Mouse (Mus musculus) limb, embryonic 14.5 days (tissue): ENCODE data around the gene Psapl1. TPM values are rescaled to one million over a fixed set of nuclear protein-coding genes. Genes with fewer than 3 reads are reported as not detected.

ENCODE experiments used
- ATAC-seq: fragments of 200-750 bp; cut with Nextera tagmentation; 2 replicates; pipeline ENCODE4 v1.8.0; 2017; ENCODE audit warnings: low read depth, moderate number of reproducible peaks, moderate TSS enrichment; ENCODE audit not compliant: low FRiP score
- DNase-seq: peaks from one replicate; pipeline ENCODE4 v3.0.0-alpha.2; 2015; ENCODE audit warnings: low spot score
- H3K27ac ChIP-seq: fragments of 300-500 bp; sonication (generic); replicated peaks from 2 replicates; pipeline ENCODE4 v1.5.1; 2014; ENCODE audit warnings: low read depth, mild to moderate bottlenecking, low read length, moderate library complexity, mixed read lengths
- H3K27me3 ChIP-seq: fragments of 300-500 bp; sonication (generic); 2 replicates; pipeline ENCODE4 v1.6.1; 2014; ENCODE audit warnings: low read length, mixed read lengths; ENCODE audit not compliant: control insufficient read depth, insufficient read depth
- H3K36me3 ChIP-seq: fragments of 300-500 bp; sonication (generic); 2 replicates; pipeline ENCODE4 v1.6.1; 2014; ENCODE audit warnings: mild to moderate bottlenecking, low read length, moderate library complexity, mixed read lengths; ENCODE audit not compliant: control insufficient read depth, insufficient read depth
- H3K4me1 ChIP-seq: fragments of 300-500 bp; sonication (generic); 2 replicates; pipeline ENCODE4 v1.6.1; 2014; ENCODE audit warnings: antibody characterized with exemption, low read length, mixed read lengths; ENCODE audit not compliant: control insufficient read depth, insufficient read depth
- H3K4me2 ChIP-seq: fragments of 300-500 bp; sonication (generic); replicated peaks from 2 replicates; pipeline ENCODE4 v1.6.1; 2014; ENCODE audit warnings: low read depth, mild to moderate bottlenecking, low read length, moderate library complexity; ENCODE audit not compliant: severe bottlenecking
- H3K4me3 ChIP-seq: fragments of 300-500 bp; sonication (generic); replicated peaks from 2 replicates; pipeline ENCODE4 v1.5.1; 2014; ENCODE audit warnings: low read length
- H3K9ac ChIP-seq: fragments of 300-500 bp; sonication (generic); 2 replicates; pipeline ENCODE4 v1.6.1; 2014; ENCODE audit warnings: mild to moderate bottlenecking, low read depth, low read length, moderate library complexity; ENCODE audit not compliant: severe bottlenecking
- H3K9me3 ChIP-seq: fragments of 300-500 bp; sonication (generic); 2 replicates; pipeline ENCODE4 v1.6.1; 2016; ENCODE audit warnings: low read length; ENCODE audit not compliant: control insufficient read depth
- POLR2A ChIP-seq: fragments of 200-500 bp; IDR thresholded peaks from 2 replicates; pipeline ENCODE4 v1.8.0; 2012; ENCODE audit warnings: inconsistent platforms, mild to moderate bottlenecking, moderate library complexity, borderline replicate concordance; ENCODE audit not compliant: insufficient read depth, insufficient read length; ENCODE audit errors: extremely low read depth
- WGBS: fragments of 180-500 bp; shearing (Covaris S2); extraction: QIAGEN DNeasy Blood & Tissue Kit; methylation state at CpG from one replicate; pipeline ENCODE4 v1.1.7; 2014; 5-methylcytosine and 5-hydroxymethylcytosine counted together
- polyA plus RNA-seq, 2 experiments: library from polyadenylated mRNA; depleted of rRNA in 1 of 2; stranded (reverse) in 1 of 2; unstranded in 1 of 2; fragments of >200 nt; fragmentation: Nextera tagmentation in 1 of 2; extraction: Ambion mirVana in 1 of 2; gene quantifications; 2 replicates each; pipeline versions ENCODE4 v1.2.1 to v1.2.3; 2012 to 2014

Gene Psapl1
- polyA plus RNA-seq (2012; rRNA removed), result 0.81 and 1.2 TPM in 2 replicates
- polyA plus RNA-seq (2014; fragmentation: Nextera tagmentation; extraction: Ambion mirVana), result 4.5 and 7.3 TPM in 2 replicates

DNA sequence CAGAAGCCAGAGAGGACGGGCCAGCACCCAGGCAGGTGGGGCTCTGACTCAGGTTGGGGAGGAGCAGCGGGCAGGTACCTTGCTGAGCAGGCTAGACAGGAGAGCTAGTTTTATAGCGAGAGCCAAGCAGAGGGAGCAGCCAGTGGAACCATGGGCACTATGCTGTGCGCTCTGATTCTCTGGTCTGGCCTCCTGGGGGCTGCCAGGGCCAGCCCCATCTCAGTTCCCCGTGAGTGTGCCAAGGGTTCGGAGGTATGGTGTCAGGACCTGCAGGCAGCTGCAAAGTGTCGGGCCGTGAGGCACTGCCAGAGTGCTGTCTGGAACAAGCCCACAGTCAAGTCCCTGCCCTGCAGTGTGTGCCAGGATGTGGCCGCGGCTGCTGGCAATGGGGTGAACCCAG, at the start of gene Psapl1:
Psapl1 (plus strand) TSS at position 106 of the 400 bp plus-strand sequence.
- Histone ChIP-seq H3K9me3 (no peaks in the 10 kb centered on the region), H3K36me3 (no peaks in the 10 kb centered on the region), H3K4me3 (no peak within 1 kb of the TSS), H3K4me1 (no peaks in the 10 kb centered on the region), H3K27me3 (no peaks in the 10 kb centered on the region), H3K9ac (no peak within 1 kb of the TSS), H3K27ac (no peak within 1 kb of the TSS), H3K4me2 (no peak within 1 kb of the TSS)
- no peak for TF ChIP-seq POLR2A
- no peak for DNase-seq
- ATAC-seq, result no peak
- WGBS, result 72% methylated on average over 9 of the region's 10 CpGs

DNA sequence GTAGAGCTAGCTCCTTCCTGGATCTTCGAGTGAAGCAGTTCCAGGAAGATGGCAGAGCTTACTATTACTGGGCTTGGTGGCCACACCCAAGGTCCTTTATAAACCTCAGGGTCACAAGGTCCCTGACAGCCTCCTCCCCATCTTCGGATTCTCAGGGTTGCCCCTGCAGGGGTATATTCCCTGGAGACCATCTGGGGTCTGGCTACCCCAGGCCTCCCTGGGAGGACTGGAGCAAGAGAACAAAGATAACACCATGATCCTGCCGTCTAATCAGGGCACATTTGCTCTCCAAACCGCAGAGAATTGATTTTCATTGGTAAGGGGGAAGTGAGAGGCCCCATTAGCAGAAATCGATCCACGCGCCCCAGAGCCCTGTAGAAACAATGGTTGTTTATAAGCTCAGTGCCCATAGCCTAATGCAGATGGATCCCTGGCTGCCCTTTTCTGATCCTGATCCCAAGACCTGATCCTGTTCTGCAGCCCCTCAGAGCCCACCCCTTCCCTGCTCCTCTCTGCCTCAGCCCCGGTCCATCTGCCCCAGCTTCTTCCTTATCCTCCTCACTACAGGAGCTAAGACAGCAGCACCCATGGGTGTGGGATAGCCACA, 48.8 kb upstream of the Psapl1 start:
- Histone ChIP-seq H3K4me3 (no peak overlapping the region), H3K27me3 (no peaks in the 10 kb centered on the region), H3K36me3 (no peaks in the 10 kb centered on the region), H3K4me1 (no peaks in the 10 kb centered on the region), H3K9me3 (no peaks in the 10 kb centered on the region), H3K27ac (no peak overlapping the region), H3K9ac (no peak overlapping the region), H3K4me2 (no peak overlapping the region)
- TF ChIP-seq POLR2A, result no peak
- WGBS, result 62% methylated on average over 8 of the region's 8 CpGs
- DNase-seq (no peak), ATAC-seq (no peak)

DNA sequence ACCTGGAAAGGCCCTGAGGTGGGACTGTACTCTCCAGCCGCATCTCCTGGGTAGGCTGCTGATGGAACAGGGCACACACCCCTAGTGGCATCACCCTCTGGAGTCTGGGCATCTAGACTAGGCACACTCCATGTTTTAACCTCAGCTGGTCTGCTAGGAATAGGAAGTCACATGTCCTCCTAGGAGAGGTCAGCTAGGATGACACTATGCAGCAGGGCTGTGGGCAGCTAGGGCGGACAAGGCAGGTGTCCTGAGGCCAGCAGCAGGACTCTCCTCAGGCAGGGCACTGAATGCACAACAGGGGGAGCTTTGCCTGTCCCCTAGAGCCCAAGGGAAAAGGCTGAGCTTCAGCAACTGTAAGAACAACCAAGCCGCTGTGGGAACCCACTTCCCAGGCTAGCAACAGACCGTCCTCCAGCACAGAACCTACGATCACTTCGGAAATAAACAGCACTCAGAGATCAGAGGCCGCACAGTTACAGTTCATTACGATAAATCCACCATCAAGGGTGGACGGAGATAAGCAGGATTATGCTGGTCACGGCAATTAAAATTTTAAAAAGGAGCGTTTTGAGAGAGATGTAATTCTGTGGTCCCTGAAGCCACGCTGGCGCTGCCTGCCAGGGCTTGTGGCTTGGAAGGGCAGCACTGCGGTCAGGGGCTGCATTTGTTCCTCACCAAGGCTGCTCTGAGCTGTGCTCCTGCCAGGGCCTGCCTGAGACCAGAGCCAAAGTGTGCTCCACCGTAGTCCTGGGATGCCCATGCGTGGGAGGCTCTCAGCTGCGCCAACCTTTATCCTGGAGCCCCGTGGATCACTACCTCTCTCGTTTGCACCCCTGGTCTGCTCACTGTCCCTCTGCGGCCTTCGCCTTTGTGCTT, 38.2 kb upstream of the Psapl1 start:
- Histone ChIP-seq H3K4me2 (no peak overlapping the region), H3K36me3 (no peaks in the 10 kb centered on the region), H3K9ac (no peak overlapping the region), H3K4me3 (no peak overlapping the region), H3K9me3 (no peaks in the 10 kb centered on the region), H3K4me1 (peaks cover 11% of the 10 kb centered on the region; the same call in 1 of the 2 replicates), H3K27ac (no peak overlapping the region), H3K27me3 (no peaks in the 10 kb centered on the region)
- 83% methylated on average over 21 of the region's 21 CpGs for WGBS
- TF ChIP-seq POLR2A, result no peak
- ATAC-seq (no peak), DNase-seq (no peak)

DNA sequence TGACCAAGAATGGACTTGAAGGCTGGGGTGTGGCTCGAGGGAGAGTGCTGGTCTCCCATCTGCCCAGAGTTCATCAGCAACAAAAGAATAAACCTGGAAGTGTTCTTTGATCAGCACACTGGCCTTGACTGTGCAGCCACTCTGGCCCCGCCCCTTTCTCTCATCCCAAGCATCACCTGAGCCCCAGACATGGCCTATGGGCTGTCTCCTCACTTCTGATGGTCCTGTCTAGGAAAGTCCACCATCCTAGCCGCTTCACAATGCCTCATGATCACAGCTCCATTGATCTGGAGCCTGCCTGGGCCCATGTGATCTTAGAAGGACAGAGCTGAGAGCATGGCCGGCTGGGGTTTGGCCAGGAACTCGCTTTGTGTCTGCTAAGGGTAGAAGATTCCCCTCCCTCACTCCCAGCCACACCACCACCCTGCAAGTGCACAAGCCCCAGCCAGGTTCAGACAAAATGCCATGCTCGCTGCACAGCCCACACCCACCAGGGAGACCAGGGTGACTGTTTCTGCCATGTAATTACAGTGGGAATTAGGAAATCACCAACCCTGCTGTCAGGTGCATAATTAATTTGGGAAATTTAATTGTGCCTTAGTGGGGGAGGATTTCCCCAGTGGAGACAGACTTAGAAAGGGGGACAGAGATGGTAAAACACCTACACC, 37.3 kb upstream of the Psapl1 start:
- Histone ChIP-seq H3K27me3 (no peaks in the 10 kb centered on the region), H3K4me1 (peaks cover 15% of the 10 kb centered on the region), H3K27ac (no peak overlapping the region), H3K9me3 (no peaks in the 10 kb centered on the region), H3K4me3 (no peak overlapping the region), H3K9ac (no peak overlapping the region), H3K36me3 (no peaks in the 10 kb centered on the region), H3K4me2 (no peak overlapping the region)
- TF ChIP-seq POLR2A, result no peak
- WGBS, result 78% methylated on average over 6 of the region's 6 CpGs
- no peak for DNase-seq
- no peak for ATAC-seq

DNA sequence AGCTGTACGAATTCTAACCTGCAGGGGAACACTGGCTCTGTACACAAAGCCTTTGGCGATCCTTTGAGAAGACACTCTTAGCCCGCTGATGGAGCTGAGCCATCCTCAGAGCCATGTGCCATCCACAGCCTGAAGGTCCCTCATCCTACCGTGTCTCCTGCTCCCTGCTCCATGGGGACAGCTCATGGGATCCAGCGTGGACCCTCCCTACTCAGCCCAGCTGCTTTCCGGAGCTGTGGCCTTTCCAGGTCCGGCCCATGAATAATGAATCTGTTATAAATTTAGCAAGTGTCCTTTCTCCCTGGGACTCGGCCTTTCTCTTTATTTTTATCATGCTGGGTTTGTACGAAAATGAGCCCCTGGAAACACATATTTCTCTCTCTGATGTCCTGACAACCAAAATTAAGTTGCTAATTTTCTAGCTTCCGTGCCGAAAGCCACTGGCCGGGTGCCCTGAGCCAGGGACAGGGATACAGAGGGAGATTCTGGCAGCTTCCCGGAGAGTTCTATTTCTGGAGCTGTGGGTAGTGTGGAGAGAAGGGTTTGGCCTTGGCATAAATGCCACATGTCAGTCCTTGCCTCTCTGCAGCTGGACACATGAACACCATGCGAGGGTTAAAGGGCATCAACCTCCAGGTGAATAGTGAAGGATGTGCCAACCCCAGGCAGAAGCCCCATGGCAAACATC, 34.7 kb upstream of the Psapl1 start:
- TF ChIP-seq POLR2A, result no peak
- Histone ChIP-seq H3K4me2 (no peak overlapping the region), H3K4me3 (no peak overlapping the region), H3K36me3 (no peaks in the 10 kb centered on the region), H3K27ac (no peak overlapping the region), H3K9ac (no peak overlapping the region), H3K9me3 (no peaks in the 10 kb centered on the region), H3K4me1 (peaks cover 4% of the 10 kb centered on the region; the same call in 1 of the 2 replicates), H3K27me3 (no peaks in the 10 kb centered on the region)
- DNase-seq (no peak), ATAC-seq (no peak)
- 73% methylated on average over 14 of the region's 14 CpGs for WGBS
